Mouse (Mus musculus) heart, adult 2 months (tissue): ENCODE results near the gene Zfp457. TPM values are rescaled to one million over a fixed set of nuclear protein-coding genes. Genes with fewer than 3 reads are reported as not detected.
A peak's percentile ranks its signal among the peaks of the same experiment; 100 is the strongest.

Experiments
- DNase-seq, 2 experiments: peaks; one replicate each; pipeline ENCODE4 v3.0.0; 2021
- H3K27ac ChIP-seq: fragments of 200-600 bp; 2 replicates; pipeline ENCODE4 v1.8.1; 2022
- H3K27me3 ChIP-seq: fragments of 200-500 bp; 2 replicates; pipeline ENCODE4 v1.6.1; 2012; ENCODE audit warnings: mild to moderate bottlenecking, low read length, inconsistent platforms, mixed read lengths; ENCODE audit not compliant: control insufficient read depth, insufficient read depth
- H3K36me3 ChIP-seq: fragments of 200-500 bp; 2 replicates; pipeline ENCODE4 v1.6.1; 2012; ENCODE audit warnings: low read length, inconsistent platforms; ENCODE audit not compliant: control insufficient read depth, insufficient read depth
- H3K4me1 ChIP-seq: fragments of 200-500 bp; 2 replicates; pipeline ENCODE4 v1.6.1; 2011; ENCODE audit warnings: low read length; ENCODE audit not compliant: control insufficient read depth, insufficient read depth
- H3K4me3 ChIP-seq: fragments of 200-600 bp; 2 replicates; pipeline ENCODE4 v1.8.1; 2022
- H3K79me2 ChIP-seq: fragments of 200-500 bp; replicated peaks from 2 replicates; pipeline ENCODE4 v1.6.1; 2012; ENCODE audit warnings: mild to moderate bottlenecking, inconsistent platforms, low read length, moderate library complexity, mixed read lengths; ENCODE audit not compliant: control insufficient read depth, insufficient read depth
- H3K9ac ChIP-seq: fragments of 200-500 bp; 2 replicates; pipeline ENCODE4 v1.6.1; 2012; ENCODE audit warnings: low read depth, mild to moderate bottlenecking, control low read depth, inconsistent platforms, low read length, mixed read lengths
- CTCF ChIP-seq: fragments of 200-600 bp; IDR thresholded peaks from 2 replicates; pipeline ENCODE4 v1.8.1; 2022; ENCODE audit warnings: antibody characterized with exemption, mild to moderate bottlenecking, moderate library complexity
- EP300 ChIP-seq: fragments of 200-500 bp; IDR thresholded peaks from 2 replicates; pipeline ENCODE4 v1.6.1; 2011; ENCODE audit warnings: low read depth, low read length, control low read depth; ENCODE audit not compliant: insufficient read depth
- POLR2A ChIP-seq: fragments of 200-500 bp; IDR thresholded peaks from 2 replicates; pipeline ENCODE4 v1.6.1; 2011; ENCODE audit warnings: mild to moderate bottlenecking, low read depth, low read length, control low read depth; ENCODE audit not compliant: insufficient read depth
- WGBS: fragments of 180-500 bp; shearing (Covaris S2); methylation state at CpG from one replicate; pipeline ENCODE4 v1.1.7; 2018; 5-methylcytosine and 5-hydroxymethylcytosine counted together
- intact Hi-C: fragments of 180-260 bp; cut with DNase I; formaldehyde crosslinking; loops from one replicate; pipeline ENCODE4 v1.15.1; 2025
- long read RNA-seq: library from polyadenylated mRNA; stranded (forward); transcript quantifications from one replicate; pipeline ENCODE4 v2.0.0, GENCODE M21; 2021
- polyA plus RNA-seq: library from polyadenylated mRNA; depleted of rRNA; stranded (reverse); fragments of >200 nt; gene quantifications from 2 replicates; pipeline ENCODE4 v1.2.3, GENCODE M21; 2012; rRNA removed
- total RNA-seq, 2 experiments: library from RNA; stranded (reverse); gene quantifications; 2 replicates each; pipeline ENCODE4 v1.2.3; 2021

The Zfp457 gene
- total RNA-seq (1 to 10 TPM; 2.8 to 3.2 TPM), polyA plus RNA-seq (1.0 and 2.6 TPM in 2 replicates)
- long read RNA-seq, partial matches to known transcripts, result 0 of 1 reads
- long read RNA-seq, other reads (novel, unspliced or antisense), result 0 of 1 reads

GRCm38 (mm10) chr13:67305822-67306672 is at the start of gene Zfp457:
Zfp457 (minus strand) TSS chr13:67306485.
- TF ChIP-seq CTCF (no peak), EP300 (no peak), POLR2A (peak; percentile 88)
- H3K27me3 ChIP-seq, result no peaks in the 10 kb centered on the region
- H3K4me1 ChIP-seq, result peaks cover 1% of the 10 kb centered on the region
- H3K27ac ChIP-seq, result peak within 1 kb of the TSS; percentile 82
- no peaks in the 10 kb centered on the region for H3K36me3 ChIP-seq
- WGBS, result 5% methylated on average over 16 of the region's 16 CpGs
- peak; percentile 88 to 91 for DNase-seq
- intact Hi-C loops, result loop anchor here (1.0 to 10.0 kb wide), 4 partner anchors 26 to 419 kb away; partner anchors contain the start of genes Zfp595 and Zfp65
- peak within 1 kb of the TSS; percentile 87 for H3K4me3 ChIP-seq
- peak within 1 kb of the TSS; percentile 63 for H3K9ac ChIP-seq
- H3K79me2 ChIP-seq, result no peaks in the 10 kb centered on the region

DNA sequence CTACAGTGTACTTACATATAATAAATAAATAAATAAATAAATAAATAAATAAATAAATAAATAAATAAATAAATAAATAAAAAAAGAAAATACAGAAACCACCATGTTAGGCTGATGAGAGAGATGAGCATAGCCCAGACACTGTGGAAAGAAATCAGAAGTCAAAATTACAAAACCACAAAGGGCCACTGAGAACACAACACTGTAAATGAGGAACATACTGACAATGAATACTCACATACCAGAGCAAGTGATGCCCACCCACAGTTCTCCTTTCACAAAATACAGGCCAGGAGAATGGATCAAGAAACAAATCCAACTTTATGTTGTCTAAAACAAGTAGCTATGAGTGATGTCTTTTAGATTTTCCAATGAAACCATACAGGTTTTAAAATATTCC is 45.6 kb upstream of the Zfp457 start:
- no peak for TF ChIP-seq POLR2A
- no peak for TF ChIP-seq CTCF
- TF ChIP-seq EP300, result no peak
- Histone ChIP-seq H3K79me2 (no peaks in the 10 kb centered on the region), H3K27me3 (no peaks in the 10 kb centered on the region), H3K4me1 (no peaks in the 10 kb centered on the region), H3K9ac (no peak overlapping the region), H3K27ac (no peak overlapping the region), H3K36me3 (no peaks in the 10 kb centered on the region), H3K4me3 (no peak overlapping the region)
- intact Hi-C loops, result loop anchor here (2.0 kb wide), 1 partner anchor 221 kb away; no protein-coding TSS in a partner anchor
- DNase-seq, result no peak

GRCm38 (mm10) chr13:67343422-67343821 is 37.1 kb upstream of the Zfp457 start:
- WGBS, result 87% methylated on average over 2 of the region's 2 CpGs
- Histone ChIP-seq H3K4me1 (no peaks in the 10 kb centered on the region), H3K4me3 (no peak overlapping the region), H3K36me3 (no peaks in the 10 kb centered on the region), H3K27ac (no peak overlapping the region), H3K27me3 (no peaks in the 10 kb centered on the region), H3K79me2 (no peaks in the 10 kb centered on the region), H3K9ac (no peak overlapping the region)
- no peak for TF ChIP-seq EP300
- intact Hi-C loops, result no loop called here
- DNase-seq, result no peak

GRCm38 (mm10) chr13:67332877-67333276 is 26.6 kb upstream of the Zfp457 start:
- TF ChIP-seq POLR2A (no peak), EP300 (no peak)
- no peaks in the 10 kb centered on the region for H3K36me3 ChIP-seq
- WGBS, result 47% methylated on average over 1 of the region's 1 CpGs
- H3K4me3 ChIP-seq, result peak overlapping the region; percentile 55
- intact Hi-C loops, result loop anchor here (1.0 to 10.0 kb wide), 4 partner anchors 27 to 194 kb away; partner anchors contain the start of genes Gm26965, Gm28044, Zfp457 and Zfp87
- no peak for DNase-seq
- H3K79me2 ChIP-seq, result no peaks in the 10 kb centered on the region; the same call in 1 of the 2 replicates
- H3K4me1 ChIP-seq, result peaks cover 4% of the 10 kb centered on the region
- H3K27ac ChIP-seq, result peak overlapping the region; percentile 88
- H3K9ac ChIP-seq, result no peak overlapping the region; the same call in 1 of the 2 replicates
- H3K27me3 ChIP-seq, result no peaks in the 10 kb centered on the region

GRCm38 (mm10) chr13:67332019-67332724 is 25.9 kb upstream of the Zfp457 start, which contains the start of gene Zfp595:
Zfp595 (minus strand) TSS chr13:67332570.
- Histone ChIP-seq H3K4me1 (peaks cover 4% of the 10 kb centered on the region), H3K79me2 (no peaks in the 10 kb centered on the region; the same call in 1 of the 2 replicates), H3K4me3 (peak within 1 kb of the TSS; percentile 55), H3K27me3 (no peaks in the 10 kb centered on the region), H3K36me3 (no peaks in the 10 kb centered on the region), H3K9ac (peak within 1 kb of the TSS; percentile 70), H3K27ac (peak within 1 kb of the TSS; percentile 88)
- intact Hi-C loops, result loop anchor here (1.0 to 10.0 kb wide), 4 partner anchors 26 to 195 kb away; partner anchors contain the start of genes Gm26965, Gm28044, Zfp457 and Zfp87
- TF ChIP-seq POLR2A (peak; percentile 72; the same call in 1 of the 2 replicates), EP300 (0 out of 2 replicates have a peak, but pooled peaks have one; percentile 48), CTCF (peak; percentile 71)
- DNase-seq, result peak; percentile 87 to 89
- 8% methylated on average over 17 of the region's 17 CpGs for WGBS
